Mouse (Mus musculus) small intestine, adult 2 months (tissue): Measurements from ENCODE around the gene Dnajb3. TPM values are rescaled to one million over a fixed set of nuclear protein-coding genes. Genes with fewer than 3 reads are reported as not detected.

ENCODE experiments used
- H3K27ac ChIP-seq: fragments of 200-500 bp; 2 replicates; pipeline ENCODE4 v1.5.1; 2012; ENCODE audit warnings: low read depth, low read length, control low read depth, inconsistent platforms; ENCODE audit not compliant: insufficient read depth
- H3K27me3 ChIP-seq: fragments of 200-500 bp; 2 replicates; pipeline ENCODE4 v1.6.1; 2012; ENCODE audit warnings: mild to moderate bottlenecking, moderate library complexity, low read length, inconsistent platforms; ENCODE audit not compliant: control insufficient read depth, insufficient read depth
- H3K36me3 ChIP-seq: fragments of 200-500 bp; 2 replicates; pipeline ENCODE4 v1.6.1; 2012; ENCODE audit warnings: mild to moderate bottlenecking, low read length, control low read depth, inconsistent platforms; ENCODE audit not compliant: control insufficient read depth, insufficient read depth
- H3K4me1 ChIP-seq: fragments of 200-500 bp; 2 replicates; pipeline ENCODE4 v1.6.1; 2012; ENCODE audit warnings: low read length, inconsistent platforms, mixed read lengths; ENCODE audit not compliant: control insufficient read depth, insufficient read depth, insufficient read length
- H3K4me3 ChIP-seq: fragments of 200-500 bp; 2 replicates; pipeline ENCODE4 v1.5.1; 2012; ENCODE audit warnings: low read depth, mild to moderate bottlenecking, control low read depth, inconsistent platforms, low read length, moderate library complexity
- CTCF ChIP-seq: fragments of 200-500 bp; IDR thresholded peaks from 2 replicates; pipeline ENCODE4 v1.5.1; 2012; ENCODE audit warnings: low read depth, mild to moderate bottlenecking, control low read depth, inconsistent platforms, low read length, moderate library complexity, mixed read lengths; ENCODE audit not compliant: insufficient replicate concordance, insufficient read length; ENCODE audit errors: extremely low read depth
- POLR2A ChIP-seq: fragments of 200-500 bp; IDR thresholded peaks from 2 replicates; pipeline ENCODE4 v1.6.1; 2012; ENCODE audit warnings: low read depth, mild to moderate bottlenecking, control low read depth, inconsistent platforms, low read length, moderate library complexity
- WGBS: fragments of 180-500 bp; shearing (Covaris S2); methylation state at CpG from one replicate; pipeline ENCODE4 v1.1.7; 2018; 5-methylcytosine and 5-hydroxymethylcytosine counted together
- polyA plus RNA-seq: library from polyadenylated mRNA; depleted of rRNA; stranded (reverse); fragments of >200 nt; gene quantifications from 2 replicates; pipeline ENCODE4 v1.2.3, GENCODE M21; 2012

Gene Dnajb3
- polyA plus RNA-seq, 1 experiment = 5.3 TPM

DNA sequence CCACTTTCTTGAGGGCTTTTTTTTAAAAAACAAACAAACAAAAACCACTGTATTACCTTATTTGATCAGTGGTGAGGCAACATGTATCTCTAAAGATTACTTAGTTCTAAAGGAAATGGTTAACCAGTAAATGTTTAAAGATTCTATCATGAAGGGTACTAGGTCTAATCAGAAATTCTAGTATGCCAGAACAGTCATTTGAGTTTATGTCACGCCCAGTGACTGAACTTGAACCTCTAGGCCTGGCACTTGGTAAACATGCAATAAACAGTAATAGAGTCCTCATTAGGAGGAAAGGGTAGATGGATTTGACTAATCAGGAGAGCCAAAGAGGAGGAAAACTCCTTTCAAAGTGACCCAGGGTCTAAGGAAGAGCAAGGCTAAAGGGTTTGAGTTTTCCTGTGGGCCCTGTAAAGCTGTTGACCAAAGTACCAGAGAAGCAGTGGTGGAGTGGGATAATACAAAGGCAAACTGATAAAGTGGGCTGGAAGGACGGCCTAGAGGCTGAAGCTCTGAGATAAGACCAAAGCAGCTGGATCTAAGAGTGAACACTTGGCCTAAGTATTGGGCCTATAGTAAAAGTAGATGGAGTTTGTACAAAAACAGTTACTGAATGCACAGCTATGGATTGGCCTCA, 1.4 kb upstream of the Dnajb3 start:
- peaks cover 21% of the 10 kb centered on the region for H3K4me1 ChIP-seq
- peak overlapping the region; percentile 91 for H3K27ac ChIP-seq
- no peak for TF ChIP-seq CTCF
- TF ChIP-seq POLR2A = no peak
- 31% methylated on average over 2 of the region's 2 CpGs for WGBS
- H3K36me3 ChIP-seq = no peaks in the 10 kb centered on the region
- no peaks in the 10 kb centered on the region for H3K27me3 ChIP-seq
- H3K4me3 ChIP-seq = no peak overlapping the region

DNA sequence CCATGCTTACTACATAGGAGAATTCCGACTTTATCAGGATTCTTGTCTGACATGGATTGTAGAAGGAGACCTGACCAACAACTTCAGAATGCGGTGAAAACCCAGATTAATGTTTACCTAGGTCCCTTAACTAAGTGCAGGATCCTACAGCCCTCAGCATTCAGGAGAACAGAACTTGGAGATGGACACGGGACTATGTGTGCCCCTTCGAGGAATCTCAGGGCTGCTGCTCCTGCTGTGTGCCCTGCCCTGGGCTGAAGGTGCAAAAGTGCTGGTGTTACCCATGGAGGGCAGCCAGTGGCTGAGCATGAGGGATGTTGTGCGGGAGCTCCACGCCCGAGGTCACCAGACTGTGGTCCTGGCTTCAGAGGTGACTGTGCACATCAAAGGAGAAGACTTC, 5.1 kb downstream of the Dnajb3 start, which contains the start of gene Ugt1a2:
TSS of gene Ugt1a2 (plus strand) at position 146 of the 400 bp plus-strand sequence.
- peaks cover 5% of the 10 kb centered on the region for H3K4me1 ChIP-seq
- no peaks in the 10 kb centered on the region for H3K27me3 ChIP-seq
- 63% methylated on average over 7 of the region's 7 CpGs for WGBS
- H3K4me3 ChIP-seq = no peak within 1 kb of the TSS
- TF ChIP-seq CTCF (no peak), POLR2A (no peak)
- no peak within 1 kb of the TSS for H3K27ac ChIP-seq
- no peaks in the 10 kb centered on the region for H3K36me3 ChIP-seq

DNA sequence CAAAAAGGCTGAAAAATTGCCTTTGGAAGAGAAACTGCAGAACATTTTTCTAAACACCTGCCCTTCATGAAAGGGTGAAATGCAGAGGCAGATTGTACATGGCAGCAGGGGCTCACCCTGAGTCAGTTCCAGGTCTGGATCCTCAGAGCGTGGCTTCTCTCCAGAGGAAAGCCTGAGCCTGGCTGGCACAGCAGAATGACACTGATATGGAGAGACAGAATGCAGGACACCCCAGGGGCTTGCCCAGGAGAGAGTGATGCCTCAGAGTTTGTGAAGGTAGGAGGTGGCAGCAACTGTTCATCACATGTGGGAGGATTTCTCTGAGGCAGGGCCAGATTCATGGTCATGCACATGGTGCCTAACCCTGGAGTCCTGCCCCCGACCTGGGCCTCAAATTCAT, 5.6 kb downstream of the Dnajb3 start:
- Histone ChIP-seq H3K4me3 (no peak overlapping the region), H3K4me1 (peaks cover 2% of the 10 kb centered on the region; the same call in 1 of the 2 replicates), H3K36me3 (no peaks in the 10 kb centered on the region), H3K27me3 (no peaks in the 10 kb centered on the region), H3K27ac (no peak overlapping the region)
- TF ChIP-seq CTCF (no peak), POLR2A (no peak)
- WGBS = 67% methylated on average over 2 of the region's 2 CpGs

DNA sequence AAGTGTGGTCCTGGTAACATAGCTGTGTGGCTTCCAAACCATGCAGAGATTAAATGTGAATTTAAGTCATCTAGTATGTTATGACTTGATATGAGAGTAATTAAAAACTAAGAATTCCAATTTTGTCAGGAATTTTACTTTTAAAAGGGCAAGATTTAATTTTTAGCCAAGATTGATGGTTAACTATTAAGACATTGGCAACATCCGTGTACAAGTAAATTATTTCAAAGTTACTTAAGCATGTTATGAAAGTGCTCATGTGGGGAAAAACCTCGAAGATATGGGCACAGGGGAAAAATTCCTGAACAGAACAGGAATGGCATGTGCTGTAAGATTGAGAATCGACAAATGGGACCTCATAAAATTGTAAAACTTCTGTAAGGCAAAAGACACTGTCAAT, 8.1 kb downstream of the Dnajb3 start:
- Histone ChIP-seq H3K27ac (no peak overlapping the region), H3K36me3 (no peaks in the 10 kb centered on the region), H3K4me3 (no peak overlapping the region), H3K4me1 (peaks cover 2% of the 10 kb centered on the region; the same call in 1 of the 2 replicates), H3K27me3 (no peaks in the 10 kb centered on the region)
- WGBS = 82% methylated on average over 3 of the region's 3 CpGs
- no peak for TF ChIP-seq POLR2A
- TF ChIP-seq CTCF = no peak

DNA sequence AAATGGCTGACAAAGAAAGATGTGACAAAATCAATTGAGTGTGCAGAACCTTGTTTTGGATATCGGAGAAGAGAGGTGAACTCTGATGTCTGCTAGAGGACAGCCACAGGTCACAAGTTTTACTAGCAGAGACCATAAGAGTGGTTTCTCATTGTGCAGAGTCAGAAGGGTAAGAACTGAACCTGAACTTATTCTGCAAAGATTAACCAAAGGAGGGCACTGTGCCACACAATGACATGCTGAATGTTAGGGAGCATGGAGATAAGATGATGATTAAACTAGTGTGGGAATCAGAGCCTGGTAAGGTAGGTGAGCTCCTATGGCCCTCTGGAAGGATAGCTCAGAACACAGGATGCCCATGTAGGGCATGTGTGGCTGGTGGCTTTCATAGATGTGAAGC, 9.9 kb downstream of the Dnajb3 start:
- WGBS = 74% methylated on average over 1 of the region's 1 CpGs
- H3K36me3 ChIP-seq = no peaks in the 10 kb centered on the region
- TF ChIP-seq POLR2A (no peak), CTCF (no peak)
- H3K4me3 ChIP-seq = no peak overlapping the region
- no peaks in the 10 kb centered on the region for H3K27me3 ChIP-seq
- H3K27ac ChIP-seq = no peak overlapping the region
- peaks cover 10% of the 10 kb centered on the region for H3K4me1 ChIP-seq

DNA sequence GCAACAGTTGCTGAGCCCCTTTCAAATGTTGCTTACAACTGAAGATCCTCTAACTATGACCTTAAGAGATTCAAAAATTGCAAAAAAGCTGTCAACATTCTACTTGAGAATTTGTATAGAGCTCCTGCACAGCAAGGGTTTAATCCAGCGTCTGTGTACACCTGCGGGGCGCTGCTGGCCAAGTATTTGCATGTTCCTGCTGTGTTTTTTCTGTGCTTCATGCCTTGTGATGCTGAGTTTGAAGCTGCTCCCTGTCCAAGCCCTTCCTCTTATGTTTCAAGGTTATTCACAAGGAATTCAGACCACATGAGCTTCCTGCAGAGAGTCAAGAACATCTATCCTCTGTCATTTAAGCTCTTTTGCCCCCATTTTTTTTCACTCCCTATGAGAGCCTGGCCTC, 13.4 kb downstream of the Dnajb3 start:
- no peak overlapping the region for H3K4me3 ChIP-seq
- peaks cover 13% of the 10 kb centered on the region for H3K4me1 ChIP-seq
- H3K27ac ChIP-seq = no peak overlapping the region
- TF ChIP-seq CTCF (no peak), POLR2A (no peak)
- 86% methylated on average over 3 of the region's 3 CpGs for WGBS
- H3K36me3 ChIP-seq = no peaks in the 10 kb centered on the region
- H3K27me3 ChIP-seq = no peaks in the 10 kb centered on the region

DNA sequence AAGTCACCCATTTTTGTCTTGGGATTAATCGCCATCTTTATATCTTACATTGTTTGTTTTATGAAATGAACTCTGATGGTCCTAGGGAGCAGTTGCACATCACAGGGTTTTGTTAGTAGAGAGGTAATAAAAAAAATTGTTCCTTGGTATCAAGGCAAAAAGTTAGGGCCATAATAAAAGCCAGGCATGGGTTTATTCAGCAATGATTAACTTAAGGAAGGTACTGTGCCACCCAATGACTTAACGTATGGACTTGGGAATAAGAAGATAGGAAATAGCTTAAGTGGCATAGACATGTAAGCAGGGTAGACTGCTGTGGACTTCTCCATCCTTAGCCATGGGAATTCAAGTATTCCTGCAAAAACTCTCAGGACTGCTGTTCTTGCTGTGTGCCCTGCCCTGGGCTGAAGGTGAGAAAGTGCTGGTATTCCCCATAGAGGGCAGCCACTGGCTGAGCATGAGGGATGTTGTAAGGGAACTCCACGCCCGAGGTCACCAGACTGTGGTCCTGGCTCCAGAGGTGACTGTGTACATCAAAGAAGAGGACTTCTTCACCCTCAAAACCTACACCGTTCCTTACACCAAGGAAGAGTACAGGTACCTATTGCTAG, 19.2 kb downstream of the Dnajb3 start:
- 39% methylated on average over 5 of the region's 5 CpGs for WGBS
- H3K27ac ChIP-seq = peak overlapping the region; percentile 62
- no peaks in the 10 kb centered on the region for H3K36me3 ChIP-seq
- H3K27me3 ChIP-seq = no peaks in the 10 kb centered on the region
- H3K4me3 ChIP-seq = peak overlapping the region; percentile 40
- TF ChIP-seq POLR2A = no peak
- no peak for TF ChIP-seq CTCF
- H3K4me1 ChIP-seq = peaks cover 7% of the 10 kb centered on the region; the same call in 1 of the 2 replicates
